Mouse (Mus musculus): ENCODE data around the gene Fblim1.

DNA sequence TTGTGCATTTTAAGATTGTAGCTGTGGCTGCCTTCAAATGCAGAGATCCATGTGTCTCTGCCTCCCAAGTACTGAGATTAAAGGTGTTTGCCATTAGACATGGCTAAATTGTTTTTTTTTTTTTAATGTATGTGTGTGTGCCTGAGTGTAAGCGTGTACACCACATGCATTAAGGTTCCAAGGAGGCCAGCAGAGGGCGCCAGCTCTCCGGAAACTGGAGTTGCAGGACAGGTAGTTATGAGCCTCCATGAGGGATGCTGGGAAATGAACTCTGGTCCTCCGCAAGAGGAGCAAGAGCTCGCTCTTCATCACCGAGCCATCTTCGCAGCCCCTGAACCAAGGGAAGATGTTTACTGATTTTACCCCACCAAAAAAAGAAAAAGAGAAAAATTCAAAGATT, 29.0 kb downstream of the Fblim1 start:
- TF ChIP-seq CTCF (IDR thresholded peaks at IDR 0.05; ENCODE audit: extremely low read depth, insufficient read depth, low read length) (no peak), POLR2A (IDR thresholded peaks at IDR 0.05; ENCODE audit: extremely low read depth, insufficient read depth, low read length) (no peak)

All from cortical plate, adult 2 months (tissue).